Mouse (Mus musculus) kidney, postnatal 0 days (tissue): Measurements from ENCODE around the gene Slc16a13. TPM values are rescaled to one million over a fixed set of nuclear protein-coding genes. Genes with fewer than 3 reads are reported as not detected.

Experiments
- ATAC-seq: fragments of 200-750 bp; cut with Nextera tagmentation; replicated peaks from 2 replicates; pipeline ENCODE4 v1.8.0; 2017; ENCODE audit warnings: low read depth, moderate number of reproducible peaks, moderate TSS enrichment, moderate library complexity; ENCODE audit not compliant: low FRiP score
- DNase-seq: peaks from one replicate; pipeline ENCODE4 v3.0.0-alpha.2; 2016; ENCODE audit warnings: low spot score
- H3K27ac ChIP-seq: fragments of 300-500 bp; sonication (generic); 2 replicates; pipeline ENCODE4 v1.5.1; 2014; ENCODE audit warnings: mild to moderate bottlenecking
- H3K27me3 ChIP-seq: fragments of 300-500 bp; sonication (generic); 2 replicates; pipeline ENCODE4 v1.6.1; 2014; ENCODE audit warnings: low read length, mixed read lengths; ENCODE audit not compliant: insufficient read depth
- H3K36me3 ChIP-seq: fragments of 300-500 bp; sonication (generic); 2 replicates; pipeline ENCODE4 v1.6.1; 2014; ENCODE audit warnings: low read length, mixed read lengths; ENCODE audit not compliant: insufficient read depth
- H3K4me1 ChIP-seq: fragments of 300-500 bp; sonication (generic); replicated peaks from 2 replicates; pipeline ENCODE4 v1.6.1; 2014; ENCODE audit warnings: antibody characterized with exemption, low read length, mixed read lengths; ENCODE audit not compliant: insufficient read depth
- H3K4me2 ChIP-seq: fragments of 300-500 bp; sonication (generic); 2 replicates; pipeline ENCODE4 v1.6.1; 2014; ENCODE audit warnings: mild to moderate bottlenecking, low read length, moderate library complexity, mixed read lengths
- H3K4me3 ChIP-seq: fragments of 300-500 bp; sonication (generic); replicated peaks from 2 replicates; pipeline ENCODE4 v1.5.1; 2014; ENCODE audit warnings: low read depth, low read length
- H3K9ac ChIP-seq: fragments of 300-500 bp; sonication (generic); 2 replicates; pipeline ENCODE4 v1.6.1; 2014; ENCODE audit warnings: low read depth, low read length
- H3K9me3 ChIP-seq: fragments of 300-500 bp; sonication (generic); replicated peaks from 2 replicates; pipeline ENCODE4 v1.6.1; 2016; ENCODE audit warnings: low read length, inconsistent platforms, mixed read lengths
- CTCF ChIP-seq: IDR thresholded peaks from 2 replicates; pipeline ENCODE4 v1.5.1; 2016; ENCODE audit warnings: antibody characterized with exemption, low read depth, mild to moderate bottlenecking, moderate library complexity
- WGBS: fragments of 180-500 bp; shearing (Covaris S2); extraction: QIAGEN DNeasy Blood & Tissue Kit; methylation state at CpG from one replicate; pipeline ENCODE4 v1.1.7; 2014; 5-methylcytosine and 5-hydroxymethylcytosine counted together
- polyA plus RNA-seq: library from polyadenylated mRNA; unstranded; fragments of >200 nt; fragmentation: Nextera tagmentation; extraction: Ambion mirVana; gene quantifications from 2 replicates; pipeline ENCODE4 v1.2.1, GENCODE M21; 2015

Slc16a13 gene
- polyA plus RNA-seq, 1 experiment from 2014 or later: 20.6 TPM

DNA sequence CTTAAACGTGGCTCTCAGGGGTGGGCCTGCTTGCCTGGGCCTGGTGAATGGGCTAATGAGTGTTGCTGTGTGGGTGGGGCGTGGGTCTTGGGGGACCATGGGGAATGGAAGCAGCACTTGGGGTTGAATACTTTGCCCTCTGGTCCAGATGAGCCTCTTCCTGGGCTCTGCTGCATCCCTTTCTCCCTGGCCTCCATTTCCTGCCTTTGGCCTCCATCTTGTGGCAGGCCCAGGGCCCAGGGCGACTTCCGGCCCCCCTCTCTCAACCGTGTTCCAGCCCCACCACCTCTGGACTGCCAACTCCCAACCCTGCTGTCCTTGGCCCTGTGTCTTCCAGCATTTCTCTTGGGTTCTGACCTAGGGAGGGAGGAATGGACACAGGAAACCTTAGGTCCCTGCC is 13.2 kb upstream of the Slc16a13 start:
- ATAC-seq (no peak), DNase-seq (no peak)
- H3K36me3 ChIP-seq: peaks cover 10% of the 10 kb centered on the region; the same call in 1 of the 2 replicates
- peak overlapping the region; percentile 67 for H3K4me2 ChIP-seq
- H3K4me1 ChIP-seq: peaks cover 19% of the 10 kb centered on the region
- H3K4me3 ChIP-seq: no peak overlapping the region
- no peaks in the 10 kb centered on the region for H3K9me3 ChIP-seq
- 59% methylated on average over 5 of the region's 5 CpGs for WGBS
- no peak overlapping the region for H3K9ac ChIP-seq
- no peak overlapping the region; the same call in 1 of the 2 replicates for H3K27ac ChIP-seq
- peaks cover 4% of the 10 kb centered on the region; the same call in 1 of the 2 replicates for H3K27me3 ChIP-seq
- no peak for TF ChIP-seq CTCF

DNA sequence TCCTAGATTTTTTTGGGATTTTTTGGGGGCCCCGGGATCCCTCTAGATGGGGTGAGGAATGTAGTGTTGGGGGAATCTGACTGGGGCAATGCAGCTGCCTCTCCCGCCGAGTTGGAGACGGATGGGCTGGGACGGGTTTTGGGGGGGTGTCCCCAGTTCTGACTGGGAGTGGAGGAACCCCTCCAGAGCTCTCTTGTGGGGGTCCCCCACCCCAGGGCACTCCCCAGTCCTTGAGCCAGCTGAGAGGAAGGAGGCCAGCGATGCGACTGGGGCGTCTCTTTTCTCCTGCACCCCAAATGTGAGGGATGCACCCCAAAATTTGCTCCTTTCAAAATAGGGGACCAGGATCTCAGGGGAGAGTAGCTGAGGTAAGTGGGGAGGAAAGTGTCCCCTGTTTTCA is 12.2 kb upstream of the Slc16a13 start:
- TF ChIP-seq CTCF: no peak
- Histone ChIP-seq H3K9ac (peak overlapping the region; percentile 60), H3K36me3 (peaks cover 10% of the 10 kb centered on the region; the same call in 1 of the 2 replicates), H3K4me3 (peak overlapping the region; percentile 36), H3K27me3 (peaks cover 11% of the 10 kb centered on the region; the same call in 1 of the 2 replicates), H3K4me1 (peaks cover 13% of the 10 kb centered on the region; the same call in 1 of the 2 replicates), H3K27ac (no peak overlapping the region), H3K9me3 (no peaks in the 10 kb centered on the region), H3K4me2 (peak overlapping the region; percentile 67)
- DNase-seq (no peak), ATAC-seq (no peak)
- WGBS: 33% methylated on average over 8 of the region's 8 CpGs

DNA sequence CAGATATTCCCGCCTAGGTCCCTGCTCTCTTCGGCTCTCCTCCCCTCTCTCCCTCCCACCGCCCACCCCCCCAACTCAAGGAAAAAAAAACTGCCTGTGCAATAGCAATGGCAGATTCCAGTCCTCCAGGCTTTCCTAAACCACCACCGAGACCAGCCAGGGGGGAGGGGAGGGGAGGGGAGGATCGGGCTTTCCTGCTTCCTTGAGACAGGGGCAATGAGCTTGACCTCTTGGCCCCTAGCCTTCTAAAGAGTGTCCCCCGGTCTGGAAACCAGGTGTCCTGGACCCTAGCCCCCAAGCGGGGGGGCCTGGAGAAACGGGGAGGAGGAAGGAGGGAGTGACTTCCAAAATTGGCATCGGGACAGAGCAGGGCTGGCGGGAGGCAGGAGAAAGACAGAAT is 11.7 kb upstream of the Slc16a13 start:
- Histone ChIP-seq H3K27ac (0 out of 2 replicates have a peak overlapping the region, but pooled peaks have one; percentile 52), H3K27me3 (peaks cover 13% of the 10 kb centered on the region; the same call in 1 of the 2 replicates), H3K9me3 (no peaks in the 10 kb centered on the region), H3K4me1 (peaks cover 13% of the 10 kb centered on the region; the same call in 1 of the 2 replicates), H3K4me2 (peak overlapping the region; percentile 67), H3K9ac (peak overlapping the region; percentile 60), H3K36me3 (peaks cover 10% of the 10 kb centered on the region; the same call in 1 of the 2 replicates), H3K4me3 (peak overlapping the region; percentile 36)
- DNase-seq (peak; percentile 77), ATAC-seq (no peak)
- TF ChIP-seq CTCF: no peak
- WGBS: 2% methylated on average over 8 of the region's 10 CpGs

DNA sequence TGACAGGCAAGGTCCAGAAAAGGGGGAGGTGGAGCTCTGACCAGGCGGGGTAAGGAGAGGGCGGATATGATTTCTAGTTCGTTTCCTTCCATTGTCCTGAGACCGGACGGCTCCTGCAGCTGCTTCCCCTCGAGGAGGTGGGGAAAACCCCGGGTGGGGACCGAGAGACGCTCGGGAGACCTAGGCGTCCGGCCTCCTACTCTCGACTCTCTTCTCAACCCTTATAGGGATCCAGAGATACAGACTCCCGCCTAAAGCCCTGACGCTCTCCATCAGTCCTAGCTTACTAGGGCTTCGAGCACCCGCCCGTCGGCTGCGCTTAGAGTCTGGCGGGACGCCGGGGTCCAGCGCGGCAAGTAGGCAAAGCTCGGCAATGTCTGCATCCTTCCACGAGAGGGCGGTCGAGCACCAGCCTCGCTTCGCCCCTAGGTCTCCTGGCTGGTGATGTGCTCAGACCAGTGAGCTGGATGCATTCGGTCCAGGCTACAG is 9.4 kb upstream of the Slc16a13 start:
- WGBS: 1% methylated on average over 32 of the region's 32 CpGs
- H3K9ac ChIP-seq: 0 out of 2 replicates have a peak overlapping the region, but pooled peaks have one; percentile 9

DNA sequence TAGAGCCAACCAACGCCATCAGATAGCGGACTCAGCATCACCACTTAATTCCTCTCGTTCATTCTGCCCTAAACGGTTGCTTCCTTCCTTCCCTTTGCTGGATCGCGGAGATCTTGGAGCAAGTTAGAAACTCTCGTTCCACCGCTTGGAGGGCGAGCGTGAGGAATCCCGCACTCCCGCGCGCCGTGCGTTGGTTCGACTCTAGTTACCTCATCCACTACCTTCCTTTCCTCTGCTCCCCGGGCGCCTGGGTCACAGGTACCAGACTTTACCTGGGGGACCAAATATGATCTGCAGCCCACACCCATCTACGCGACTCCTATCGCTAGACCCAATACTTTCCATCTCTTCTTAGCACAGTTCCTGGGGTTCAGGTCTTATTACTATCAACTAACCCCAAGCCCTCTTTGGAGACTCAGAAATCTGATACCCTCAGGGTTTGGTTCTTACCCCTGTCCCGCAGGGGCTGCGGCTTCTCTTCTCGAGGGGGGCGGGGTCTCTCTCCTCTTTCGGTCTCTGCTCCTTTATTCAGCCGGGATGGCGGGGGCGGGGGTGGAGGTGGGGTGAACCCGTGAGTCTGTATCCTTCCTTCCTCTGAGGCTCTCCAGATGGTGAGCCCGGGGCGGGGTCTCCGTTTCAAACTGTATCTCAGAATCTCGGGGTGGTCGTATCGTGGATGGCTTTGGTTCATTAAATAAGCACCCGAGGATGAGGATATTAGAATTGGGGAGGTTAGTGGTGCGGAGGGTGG is 8.6 kb upstream of the Slc16a13 start, which contains the start of gene Bcl6b:
Gene Bcl6b, minus strand, starts transcription at position 539 of the 751 bp plus-strand sequence.
- Histone ChIP-seq H3K4me3 (peak within 1 kb of the TSS; percentile 39), H3K9ac (peak within 1 kb of the TSS; percentile 45), H3K27me3 (peaks cover 13% of the 10 kb centered on the region), H3K27ac (peak within 1 kb of the TSS; percentile 79), H3K9me3 (no peaks in the 10 kb centered on the region), H3K4me1 (peaks cover 14% of the 10 kb centered on the region), H3K36me3 (no peaks in the 10 kb centered on the region), H3K4me2 (peak within 1 kb of the TSS; percentile 50)
- no peak for TF ChIP-seq CTCF
- no peak for ATAC-seq
- WGBS: 1% methylated on average over 39 of the region's 39 CpGs
- DNase-seq: peak; percentile 55

More for the DNA sequence above, 9.4 kb upstream of the Slc16a13 start:
- peak; percentile 92 for DNase-seq
- TF ChIP-seq CTCF: peak; percentile 97
- peaks cover 13% of the 10 kb centered on the region for H3K27me3 ChIP-seq
- peak overlapping the region; percentile 50 for H3K4me2 ChIP-seq
- H3K4me1 ChIP-seq: peaks cover 15% of the 10 kb centered on the region
- H3K9me3 ChIP-seq: no peaks in the 10 kb centered on the region
- H3K4me3 ChIP-seq: peak overlapping the region; percentile 39
- peak overlapping the region; percentile 79 for H3K27ac ChIP-seq
- peak; percentile 40; the same call in 1 of the 2 replicates for ATAC-seq
- 0 out of 2 replicates have a peak, but pooled peaks cover 6% of the 10 kb centered on the region for H3K36me3 ChIP-seq

DNA sequence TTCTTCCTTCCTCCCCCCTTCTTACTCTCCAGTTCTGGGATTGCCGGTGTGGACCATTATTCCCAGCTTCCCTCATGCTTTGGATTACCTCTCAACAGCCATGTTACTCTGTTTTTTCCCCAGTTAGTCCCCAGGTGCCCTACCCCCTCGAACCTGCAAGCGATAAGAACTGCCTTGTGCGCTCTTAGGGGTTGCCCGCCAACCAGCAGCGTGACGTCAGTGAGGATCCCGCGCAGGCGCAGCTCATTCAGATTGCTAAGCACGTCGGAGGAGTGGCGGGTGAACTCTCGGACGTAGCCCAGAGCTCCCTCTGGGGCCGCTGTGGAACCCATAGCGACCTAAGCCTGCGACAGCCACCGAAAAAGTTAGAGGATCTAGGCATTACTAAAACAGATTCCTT is 8.0 kb upstream of the Slc16a13 start:
- Histone ChIP-seq H3K36me3 (no peaks in the 10 kb centered on the region), H3K4me1 (peaks cover 9% of the 10 kb centered on the region), H3K9me3 (no peaks in the 10 kb centered on the region), H3K9ac (peak overlapping the region; percentile 45; the same call in 1 of the 2 replicates), H3K4me3 (peak overlapping the region; percentile 39), H3K27ac (peak overlapping the region; percentile 79), H3K4me2 (peak overlapping the region; percentile 50), H3K27me3 (peaks cover 13% of the 10 kb centered on the region)
- DNase-seq (peak; percentile 83), ATAC-seq (0 out of 2 replicates have a peak, but pooled peaks have one; percentile 9)
- TF ChIP-seq CTCF: no peak
- 2% methylated on average over 19 of the region's 19 CpGs for WGBS
